Mouse (Mus musculus) limb, embryonic 11.5 days (tissue): ENCODE results near the gene Zfp2. TPM values are rescaled to one million over a fixed set of nuclear protein-coding genes. Genes with fewer than 3 reads are reported as not detected.

Experiments
- ATAC-seq: fragments of 200-750 bp; cut with Nextera tagmentation; 2 replicates; pipeline ENCODE4 v1.8.0; 2017; ENCODE audit warnings: low read depth; ENCODE audit not compliant: insufficient number of reproducible peaks, low FRiP score, low TSS enrichment
- DNase-seq: peaks from one replicate; pipeline ENCODE4 v3.0.0-alpha.2; 2015; ENCODE audit warnings: low spot score
- H3K27ac ChIP-seq: fragments of 300-500 bp; sonication (generic); replicated peaks from 2 replicates; pipeline ENCODE4 v1.5.1; 2014; ENCODE audit warnings: low read depth, mild to moderate bottlenecking, low read length
- H3K27me3 ChIP-seq: fragments of 300-500 bp; sonication (generic); 2 replicates; pipeline ENCODE4 v1.6.1; 2014; ENCODE audit warnings: mild to moderate bottlenecking, low read length, mixed read lengths; ENCODE audit not compliant: control insufficient read depth, insufficient read depth
- H3K36me3 ChIP-seq: fragments of 300-500 bp; sonication (generic); 2 replicates; pipeline ENCODE4 v1.6.1; 2014; ENCODE audit warnings: mild to moderate bottlenecking, low read length, moderate library complexity, mixed read lengths; ENCODE audit not compliant: control insufficient read depth, insufficient read depth
- H3K4me1 ChIP-seq: fragments of 300-500 bp; sonication (generic); 2 replicates; pipeline ENCODE4 v1.6.1; 2014; ENCODE audit warnings: low read length, mixed read lengths; ENCODE audit not compliant: control insufficient read depth, insufficient read depth
- H3K4me2 ChIP-seq: fragments of 300-500 bp; sonication (generic); 2 replicates; pipeline ENCODE4 v1.6.1; 2014; ENCODE audit warnings: low read depth, mild to moderate bottlenecking, moderate library complexity; ENCODE audit not compliant: severe bottlenecking
- H3K4me3 ChIP-seq: fragments of 300-500 bp; sonication (generic); 2 replicates; pipeline ENCODE4 v1.5.1; 2014; ENCODE audit warnings: low read depth, low read length
- H3K9ac ChIP-seq: fragments of 300-500 bp; sonication (generic); 2 replicates; pipeline ENCODE4 v1.6.1; 2014; ENCODE audit warnings: mild to moderate bottlenecking, low read length
- H3K9me3 ChIP-seq: fragments of 300-500 bp; sonication (generic); 2 replicates; pipeline ENCODE4 v1.6.1; 2016; ENCODE audit warnings: low read length; ENCODE audit not compliant: control insufficient read depth
- WGBS: fragments of 180-500 bp; shearing (Covaris S2); extraction: QIAGEN DNeasy Blood & Tissue Kit; methylation state at CpG from one replicate; pipeline ENCODE4 v1.1.7; 2014; 5-methylcytosine and 5-hydroxymethylcytosine counted together
- polyA plus RNA-seq: library from polyadenylated mRNA; unstranded; fragments of >200 nt; fragmentation: Nextera tagmentation; extraction: Ambion mirVana; gene quantifications from 2 replicates; pipeline ENCODE4 v1.2.1, GENCODE M21; 2014

Gene Zfp2
- polyA plus RNA-seq, 1 experiment from 2014 or later, result 21.3 TPM

GRCm38 (mm10) chr11:50887390-50888128, 28.4 kb downstream of the Zfp2 start, which contains the start of gene Zfp454:
Gene Zfp454, minus strand, starts transcription at chr11:50887651.
- Histone ChIP-seq H3K4me3 (peak within 1 kb of the TSS; percentile 28), H3K36me3 (peaks cover 6% of the 10 kb centered on the region; the same call in 1 of the 2 replicates), H3K9ac (peak within 1 kb of the TSS; percentile 63), H3K27ac (no peak within 1 kb of the TSS), H3K4me2 (peak within 1 kb of the TSS; percentile 62), H3K4me1 (peaks cover 8% of the 10 kb centered on the region; the same call in 1 of the 2 replicates), H3K9me3 (no peaks in the 10 kb centered on the region; the same call in 1 of the 2 replicates), H3K27me3 (no peaks in the 10 kb centered on the region)
- DNase-seq (peak; percentile 94), ATAC-seq (peak; percentile 94)
- WGBS, result 6% methylated on average over 26 of the region's 26 CpGs

DNA sequence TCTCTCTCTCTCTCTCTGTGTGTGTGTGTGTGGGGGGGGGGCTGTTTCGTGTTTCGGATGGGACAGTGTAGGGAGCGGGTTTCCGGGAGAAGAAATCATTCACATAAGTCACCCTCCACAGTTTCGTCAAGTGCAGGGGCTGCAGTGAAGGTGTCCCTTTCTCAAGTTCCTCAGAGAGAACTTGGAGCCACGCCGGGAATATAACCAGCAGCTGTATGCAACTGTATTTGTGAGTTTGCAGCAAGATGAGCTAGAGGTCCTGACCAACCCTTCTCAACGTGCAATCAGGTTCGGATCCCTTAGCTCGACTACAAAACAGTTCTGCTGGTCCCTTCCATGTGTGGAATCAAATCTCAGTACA, 29.1 kb downstream of the Zfp2 start:
- 24% methylated on average over 10 of the region's 10 CpGs for WGBS
- ATAC-seq, result no peak
- no peak for DNase-seq

DNA sequence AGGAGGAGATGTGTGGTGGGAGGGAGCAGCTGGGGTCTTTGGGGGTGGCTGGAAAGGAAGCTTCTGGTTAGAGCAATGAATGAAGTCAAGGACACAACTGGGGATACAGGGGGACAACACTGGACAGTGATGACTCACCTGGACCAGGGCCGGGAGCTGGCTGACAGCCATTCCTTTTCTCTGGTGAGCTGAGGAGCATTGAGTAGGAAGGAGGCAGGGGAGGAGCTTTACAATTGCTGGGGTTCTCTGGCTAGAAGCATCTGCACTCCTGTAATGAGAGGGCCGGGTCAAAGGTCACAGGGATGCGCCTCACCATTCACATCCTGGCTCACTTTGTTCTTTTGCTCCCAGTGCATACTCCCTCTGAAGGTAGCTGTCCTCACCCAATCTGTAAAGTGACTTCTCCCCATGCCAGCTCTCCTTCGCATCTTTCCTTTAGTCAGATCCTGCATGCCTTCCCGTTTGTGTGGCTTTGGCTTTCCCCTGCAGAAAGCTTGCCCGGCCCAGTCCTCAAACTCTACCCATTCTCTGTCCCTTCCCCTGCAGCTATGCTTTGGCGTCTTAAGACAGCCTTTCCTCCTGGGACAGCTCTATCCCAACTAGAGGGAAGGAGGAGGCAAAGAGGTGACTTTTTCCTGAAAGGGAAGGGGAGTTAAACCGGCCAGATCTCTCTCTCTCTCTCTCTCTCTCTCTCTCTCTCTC, 29.6 kb downstream of the Zfp2 start:
- H3K9ac ChIP-seq, result peak overlapping the region; percentile 63
- 53% methylated on average over 8 of the region's 8 CpGs for WGBS
- no peak overlapping the region for H3K27ac ChIP-seq
- ATAC-seq (no peak), DNase-seq (no peak)
- H3K36me3 ChIP-seq, result peaks cover 9% of the 10 kb centered on the region; the same call in 1 of the 2 replicates
- H3K9me3 ChIP-seq, result no peaks in the 10 kb centered on the region
- H3K4me2 ChIP-seq, result peak overlapping the region; percentile 62
- H3K27me3 ChIP-seq, result no peaks in the 10 kb centered on the region
- H3K4me1 ChIP-seq, result peaks cover 8% of the 10 kb centered on the region; the same call in 1 of the 2 replicates
- H3K4me3 ChIP-seq, result peak overlapping the region; percentile 28

More for the DNA sequence above, 29.1 kb downstream of the Zfp2 start:
- Histone ChIP-seq H3K27ac (no peak overlapping the region), H3K4me2 (peak overlapping the region; percentile 62), H3K36me3 (peaks cover 9% of the 10 kb centered on the region; the same call in 1 of the 2 replicates), H3K4me1 (peaks cover 8% of the 10 kb centered on the region; the same call in 1 of the 2 replicates), H3K9ac (peak overlapping the region; percentile 63), H3K9me3 (no peaks in the 10 kb centered on the region), H3K4me3 (peak overlapping the region; percentile 28), H3K27me3 (no peaks in the 10 kb centered on the region)

- no peak for DNase-seq
- Histone ChIP-seq H3K9me3 (no peaks in the 10 kb centered on the region; the same call in 1 of the 2 replicates), H3K27ac (no peak overlapping the region), H3K4me2 (no peak overlapping the region), H3K4me1 (peaks cover 8% of the 10 kb centered on the region; the same call in 1 of the 2 replicates), H3K9ac (no peak overlapping the region), H3K4me3 (no peak overlapping the region), H3K27me3 (no peaks in the 10 kb centered on the region), H3K36me3 (peaks cover 14% of the 10 kb centered on the region; the same call in 1 of the 2 replicates)
- 81% methylated on average over 3 of the region's 3 CpGs for WGBS
- ATAC-seq, result no peak
Observed at GRCm38 (mm10) chr11:50883756-50884155, 32.2 kb downstream of the Zfp2 start.

DNA sequence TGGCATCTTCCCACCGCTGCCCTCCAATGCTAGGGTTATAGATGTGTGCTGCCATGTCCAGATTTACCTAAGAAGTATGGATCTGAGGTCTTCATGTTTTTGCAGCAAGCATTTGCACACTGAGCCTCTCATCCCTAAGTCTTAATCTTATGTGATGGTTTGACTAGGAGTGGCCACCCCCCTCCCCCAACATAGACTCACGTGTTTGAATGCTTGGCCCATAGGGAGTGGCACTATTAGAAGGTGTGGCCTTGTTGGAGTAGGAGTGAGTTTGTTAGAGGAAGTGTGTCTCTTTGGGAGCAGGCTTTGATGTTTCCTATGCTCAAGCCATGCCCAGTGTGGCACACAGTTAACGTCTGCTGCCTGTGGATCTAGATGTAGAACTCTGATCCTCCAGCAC, 37.3 kb downstream of the Zfp2 start:
- DNase-seq (no peak), ATAC-seq (no peak)
- H3K4me2 ChIP-seq, result no peak overlapping the region
- H3K9me3 ChIP-seq, result peaks cover 4% of the 10 kb centered on the region; the same call in 1 of the 2 replicates
- H3K4me3 ChIP-seq, result no peak overlapping the region
- H3K9ac ChIP-seq, result no peak overlapping the region
- WGBS, result 93% methylated on average over 3 of the region's 3 CpGs
- H3K36me3 ChIP-seq, result peaks cover 35% of the 10 kb centered on the region
- H3K27ac ChIP-seq, result no peak overlapping the region
- H3K4me1 ChIP-seq, result no peaks in the 10 kb centered on the region
- no peaks in the 10 kb centered on the region for H3K27me3 ChIP-seq

DNA sequence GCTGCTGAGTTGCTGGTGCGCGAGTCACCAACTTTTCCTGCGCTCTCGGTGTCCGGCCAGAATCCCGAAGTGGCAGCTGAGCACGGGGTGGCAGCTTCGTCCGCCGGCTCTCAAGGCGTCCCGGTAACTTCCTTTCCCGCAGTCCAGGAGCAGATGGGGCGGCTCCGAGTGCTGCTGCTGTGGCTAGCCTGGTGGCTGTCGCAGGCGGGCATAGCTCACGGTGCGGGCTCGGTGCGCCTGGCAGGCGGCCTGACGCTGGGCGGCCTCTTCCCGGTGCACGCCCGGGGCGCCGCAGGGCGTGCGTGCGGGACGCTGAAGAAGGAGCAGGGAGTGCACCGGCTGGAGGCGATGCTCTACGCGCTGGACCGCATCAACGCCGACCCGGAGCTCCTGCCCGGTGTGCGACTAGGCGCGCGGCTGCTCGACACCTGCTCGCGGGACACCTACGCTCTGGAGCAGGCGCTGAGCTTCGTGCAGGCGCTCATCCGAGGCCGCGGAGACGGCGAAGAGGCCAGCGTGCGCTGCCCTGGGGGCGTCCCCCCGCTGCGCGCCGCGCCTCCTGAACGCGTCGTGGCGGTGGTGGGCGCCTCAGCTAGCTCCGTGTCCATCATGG, 64.9 kb downstream of the Zfp2 start:
- no peaks in the 10 kb centered on the region for H3K36me3 ChIP-seq
- no peak overlapping the region for H3K27ac ChIP-seq
- no peak overlapping the region; the same call in 1 of the 2 replicates for H3K9ac ChIP-seq
- ATAC-seq (no peak), DNase-seq (peak; percentile 50)
- H3K27me3 ChIP-seq, result peaks cover 52% of the 10 kb centered on the region
- peak overlapping the region; percentile 72 for H3K4me2 ChIP-seq
- peaks cover 6% of the 10 kb centered on the region; the same call in 1 of the 2 replicates for H3K4me1 ChIP-seq
- no peaks in the 10 kb centered on the region for H3K9me3 ChIP-seq
- H3K4me3 ChIP-seq, result peak overlapping the region; percentile 35
- WGBS, result under 1% methylated on average over 72 of the region's 72 CpGs

DNA sequence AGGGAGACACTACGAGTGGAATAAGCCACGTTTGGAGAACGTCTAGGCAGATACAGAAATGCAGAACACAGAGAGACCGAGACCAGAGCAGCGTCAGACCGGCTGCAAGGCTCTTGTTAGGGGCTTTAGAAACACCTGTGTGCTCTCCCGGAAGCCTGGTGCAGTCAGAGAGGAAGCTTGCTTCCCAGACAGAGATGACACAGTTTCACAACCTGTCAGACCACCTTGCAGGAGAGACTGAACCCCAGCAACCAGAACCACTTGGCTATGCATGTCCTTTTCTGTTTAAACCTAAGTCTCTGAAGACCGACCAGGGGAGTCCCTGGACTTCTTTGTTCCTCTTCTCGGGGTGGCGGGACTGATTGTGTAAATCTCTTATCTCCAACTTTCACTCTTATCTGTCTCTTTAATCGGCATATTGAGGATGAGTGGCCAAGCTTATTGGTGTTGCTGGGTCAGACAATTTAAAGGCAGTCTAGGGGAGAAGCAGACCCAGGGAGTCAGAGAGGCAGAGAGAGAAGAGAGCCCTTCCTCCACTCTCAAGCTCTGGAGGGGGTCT, 65.7 kb downstream of the Zfp2 start, which contains the start of gene Grm6:
TSS of gene Grm6 (plus strand) at position 509 of the 559 bp plus-strand sequence.
- Histone ChIP-seq H3K27ac (no peak within 1 kb of the TSS), H3K27me3 (peaks cover 52% of the 10 kb centered on the region), H3K9me3 (no peaks in the 10 kb centered on the region), H3K4me2 (peak within 1 kb of the TSS; percentile 72), H3K36me3 (no peaks in the 10 kb centered on the region), H3K4me3 (peak within 1 kb of the TSS; percentile 35), H3K9ac (no peak within 1 kb of the TSS; the same call in 1 of the 2 replicates), H3K4me1 (peaks cover 6% of the 10 kb centered on the region; the same call in 1 of the 2 replicates)
- ATAC-seq (no peak), DNase-seq (peak; percentile 36)
- 2% methylated on average over 11 of the region's 11 CpGs for WGBS

GRCm38 (mm10) chr11:50849310-50849709, 66.7 kb downstream of the Zfp2 start:
- 6% methylated on average over 10 of the region's 10 CpGs for WGBS
- Histone ChIP-seq H3K4me3 (no peak overlapping the region), H3K9ac (no peak overlapping the region)

More at GRCm38 (mm10) chr11:50849310-50849709, 66.7 kb downstream of the Zfp2 start:
- DNase-seq, result no peak
- no peak overlapping the region for H3K4me2 ChIP-seq
- ATAC-seq, result no peak
- H3K36me3 ChIP-seq, result no peaks in the 10 kb centered on the region
- H3K9me3 ChIP-seq, result no peaks in the 10 kb centered on the region
- H3K4me1 ChIP-seq, result peaks cover 6% of the 10 kb centered on the region; the same call in 1 of the 2 replicates
- peaks cover 52% of the 10 kb centered on the region for H3K27me3 ChIP-seq
- H3K27ac ChIP-seq, result no peak overlapping the region
